Mouse (Mus musculus) C2C12 (cell line): Measurements from ENCODE around the gene Slc22a23.

ENCODE experiments used
- CEBPB ChIP-seq: IDR thresholded peaks from one replicate; pipeline ENCODE4 v1.6.1; 2011; ENCODE audit warnings: low read depth, mild to moderate bottlenecking, control low read depth, moderate library complexity
- CTCF ChIP-seq: IDR thresholded peaks from one replicate; pipeline ENCODE4 v1.5.1; 2011; ENCODE audit not compliant: control insufficient read depth, insufficient read depth, insufficient read length
- FOSL1 ChIP-seq: IDR thresholded peaks from one replicate; pipeline ENCODE4 v1.8.0; 2011; ENCODE audit warnings: mild to moderate bottlenecking, low read length; ENCODE audit not compliant: poor library complexity, insufficient read depth, severe bottlenecking
- MAX ChIP-seq: IDR thresholded peaks from one replicate; pipeline ENCODE4 v1.6.1; 2011; ENCODE audit warnings: mild to moderate bottlenecking, control low read depth
- MYOD1 ChIP-seq: IDR thresholded peaks from one replicate; pipeline ENCODE4 v1.6.1; 2011; ENCODE audit warnings: low read depth; ENCODE audit not compliant: control insufficient read depth, insufficient read length
- MYOG ChIP-seq: IDR thresholded peaks from one replicate; pipeline ENCODE4 v1.6.1; 2011; ENCODE audit not compliant: control insufficient read depth, insufficient read length; ENCODE audit errors: extremely low read depth
- USF1 ChIP-seq: IDR thresholded peaks from one replicate; pipeline ENCODE4 v1.6.1; 2011; ENCODE audit warnings: low read depth, mild to moderate bottlenecking, control low read depth, moderate library complexity

- no peak for TF ChIP-seq CTCF
- TF ChIP-seq USF1: no peak
- TF ChIP-seq MAX: no peak
- no peak for TF ChIP-seq CEBPB
- no peak for TF ChIP-seq MYOG
- TF ChIP-seq MYOD1: no peak
- no peak for TF ChIP-seq FOSL1
These were observed 3.2 kb upstream of the Slc22a23 start for GRCm38 (mm10) chr13:34347960-34348889.
